Mouse (Mus musculus) spleen, postnatal 10 days (tissue): Measurements from ENCODE around the gene Scn1b.

Source experiments
- DNase-seq, 2 experiments: peaks; one replicate each; pipeline ENCODE4 v3.0.0; 2021 to 2022; ENCODE audit warnings: low spot score in 2 of 2

Gene Scn1b

DNA sequence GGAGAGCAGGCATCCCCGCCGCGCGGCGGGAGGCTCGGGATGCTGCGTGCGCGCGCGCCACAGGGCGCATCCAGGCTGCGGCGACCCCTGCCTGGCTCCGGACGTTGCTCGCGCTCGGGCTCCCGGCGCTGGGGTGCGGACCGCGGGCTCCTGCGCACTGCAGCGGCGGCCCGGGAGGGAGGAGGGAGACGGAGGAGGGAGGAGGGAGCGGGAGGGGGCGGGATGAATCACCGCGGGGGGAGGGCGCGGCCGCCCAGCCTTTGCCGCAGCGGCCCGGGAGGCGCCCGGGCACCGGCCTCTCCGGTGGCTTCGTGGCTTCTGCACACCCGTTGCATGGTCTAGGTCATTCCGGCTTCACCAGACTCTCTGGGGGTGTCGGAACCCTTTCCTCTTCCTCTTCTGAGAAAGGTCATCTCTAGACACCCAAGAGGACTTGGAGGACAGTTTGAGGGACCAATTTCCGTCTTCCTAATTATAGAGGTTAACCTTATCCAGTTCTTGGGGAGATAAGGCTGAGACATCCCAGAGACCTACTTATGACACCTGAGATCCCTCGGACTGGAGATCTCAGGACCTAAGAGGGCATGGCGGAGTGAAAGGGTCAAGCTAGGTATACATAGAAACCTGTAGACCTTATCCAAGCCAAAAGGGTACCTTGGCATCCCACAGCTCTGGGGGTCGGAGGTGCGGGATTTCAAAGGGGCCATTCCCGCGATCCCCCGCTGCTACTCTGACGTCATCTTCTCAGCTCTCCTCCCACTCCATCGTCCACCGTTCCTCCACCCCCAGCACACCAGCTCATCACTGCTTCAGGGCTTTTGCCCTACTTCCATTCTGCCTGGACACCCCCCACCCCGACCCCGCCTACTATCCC, at the start of gene Scn1b:
Gene Scn1b, minus strand, starts transcription at position 153 of the 874 bp plus-strand sequence.
- no peak for DNase-seq

DNA sequence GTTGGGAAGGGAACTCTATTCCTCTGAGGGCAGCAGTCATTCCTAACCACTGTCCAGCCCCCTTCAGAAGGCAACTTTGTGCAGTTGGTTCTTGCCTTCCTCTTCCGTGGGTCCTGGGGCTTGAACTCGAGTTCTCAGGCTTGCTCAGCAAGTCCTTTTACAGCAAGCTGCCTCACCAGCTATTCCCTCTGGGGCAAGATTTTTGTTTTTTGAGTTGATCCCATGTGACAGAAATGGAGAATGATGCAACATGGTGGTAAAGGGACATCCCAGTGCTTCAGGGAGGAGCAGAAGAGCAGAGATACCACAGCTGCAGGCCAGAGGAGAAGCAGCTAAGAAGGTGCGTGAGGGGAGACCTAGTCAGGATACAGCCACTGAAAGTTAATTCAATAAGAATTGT, 48.3 kb upstream of the Scn1b start:
- no peak for DNase-seq

DNA sequence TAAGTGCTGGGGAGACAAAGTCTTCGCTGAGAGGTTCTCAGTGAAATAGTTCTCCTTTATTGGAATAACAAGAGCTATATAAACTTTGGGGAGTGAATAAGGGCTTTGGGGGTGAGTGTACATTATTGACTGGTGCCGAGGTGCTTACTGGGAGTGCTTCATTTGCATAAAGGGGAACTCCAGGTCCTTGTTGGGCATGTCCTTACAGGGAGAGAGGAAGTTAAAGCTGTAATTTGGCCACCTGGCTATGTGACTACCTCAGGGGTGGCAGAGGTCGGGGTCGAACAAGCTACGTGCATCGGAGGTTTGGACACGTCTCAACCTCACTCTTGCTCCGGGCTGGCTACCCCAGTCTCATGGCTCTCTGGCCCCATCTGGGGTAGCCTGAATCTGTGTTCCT, 47.7 kb upstream of the Scn1b start:
- no peak for DNase-seq

DNA sequence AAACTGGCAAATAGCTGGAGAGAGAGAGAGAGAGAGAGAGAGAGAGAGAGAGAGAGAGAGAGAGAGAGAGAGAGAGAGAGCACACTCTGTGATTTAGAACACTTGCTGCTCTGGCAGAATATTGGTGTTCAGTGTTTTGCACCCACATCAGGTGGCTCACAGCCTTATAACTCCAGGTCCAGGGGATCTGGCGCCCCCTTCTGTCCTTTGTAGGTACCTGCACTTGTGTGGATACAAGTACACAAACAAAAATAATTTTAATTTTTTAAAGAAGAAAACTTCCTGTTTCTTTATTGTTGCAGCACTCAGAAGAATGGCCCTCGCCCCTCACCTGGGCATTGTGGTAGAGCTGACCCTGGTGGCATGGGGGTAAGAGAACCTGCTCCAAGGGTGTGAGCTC, 45.4 kb upstream of the Scn1b start:
- DNase-seq = peak in 1 of 2 experiments; percentile 65

DNA sequence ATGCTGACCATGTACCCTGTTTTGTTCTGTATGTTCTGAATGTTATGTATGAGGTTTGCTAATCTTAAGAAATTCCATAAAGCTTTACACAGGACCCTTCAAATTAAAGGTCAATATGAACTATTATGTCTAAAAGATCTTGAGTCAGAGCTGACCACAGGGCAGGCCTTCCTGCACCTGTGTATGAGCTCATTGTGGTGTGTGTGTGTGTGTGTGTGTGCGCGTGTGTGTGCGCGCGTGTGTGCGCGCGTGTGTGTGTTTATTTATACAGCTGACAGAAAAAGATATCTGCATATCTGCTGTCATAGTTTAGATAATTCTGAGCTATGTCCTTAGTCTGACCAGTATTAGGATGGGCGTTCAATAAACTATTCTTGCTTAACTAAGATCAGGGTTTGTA, 43.7 kb upstream of the Scn1b start:
- no peak for DNase-seq

DNA sequence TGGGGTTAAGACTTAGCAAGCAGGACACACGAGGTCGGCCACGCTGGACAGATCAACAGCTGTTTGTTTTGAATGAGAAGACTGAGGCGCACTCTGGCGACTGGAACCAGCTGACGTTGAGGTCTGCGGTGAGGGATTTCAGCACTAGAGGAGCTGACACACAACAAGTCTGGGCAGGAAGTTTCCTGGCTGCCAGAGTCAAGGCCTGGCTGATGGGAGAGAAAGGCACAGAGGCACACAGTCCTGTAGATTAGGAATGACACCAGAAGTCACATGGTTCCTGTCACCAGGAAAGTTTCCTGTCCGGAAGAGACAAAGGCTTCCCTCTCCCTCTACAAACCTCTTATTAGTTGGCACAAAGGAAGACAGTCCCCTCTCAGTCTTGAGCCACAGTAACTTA, 41.6 kb upstream of the Scn1b start:
- no peak for DNase-seq

DNA sequence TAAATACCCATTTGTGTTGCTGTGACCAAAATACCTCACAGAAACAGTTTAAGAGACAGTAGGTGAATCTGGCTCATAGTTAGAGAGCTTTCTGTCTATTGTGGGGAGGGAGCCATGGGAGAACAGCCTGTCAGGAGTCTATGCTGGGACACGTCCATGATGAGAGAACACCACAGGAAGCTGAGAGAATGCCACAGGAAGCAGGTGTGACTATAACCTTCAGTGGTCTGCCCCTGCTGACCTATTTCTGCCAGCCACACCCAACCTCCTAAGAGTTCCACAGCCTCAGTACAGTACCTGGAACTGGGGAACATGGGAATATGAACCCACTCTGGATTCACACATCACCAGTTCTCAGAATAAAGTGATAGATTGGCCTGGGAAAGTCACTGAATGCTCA, 37.9 kb upstream of the Scn1b start:
- DNase-seq = no peak

DNA sequence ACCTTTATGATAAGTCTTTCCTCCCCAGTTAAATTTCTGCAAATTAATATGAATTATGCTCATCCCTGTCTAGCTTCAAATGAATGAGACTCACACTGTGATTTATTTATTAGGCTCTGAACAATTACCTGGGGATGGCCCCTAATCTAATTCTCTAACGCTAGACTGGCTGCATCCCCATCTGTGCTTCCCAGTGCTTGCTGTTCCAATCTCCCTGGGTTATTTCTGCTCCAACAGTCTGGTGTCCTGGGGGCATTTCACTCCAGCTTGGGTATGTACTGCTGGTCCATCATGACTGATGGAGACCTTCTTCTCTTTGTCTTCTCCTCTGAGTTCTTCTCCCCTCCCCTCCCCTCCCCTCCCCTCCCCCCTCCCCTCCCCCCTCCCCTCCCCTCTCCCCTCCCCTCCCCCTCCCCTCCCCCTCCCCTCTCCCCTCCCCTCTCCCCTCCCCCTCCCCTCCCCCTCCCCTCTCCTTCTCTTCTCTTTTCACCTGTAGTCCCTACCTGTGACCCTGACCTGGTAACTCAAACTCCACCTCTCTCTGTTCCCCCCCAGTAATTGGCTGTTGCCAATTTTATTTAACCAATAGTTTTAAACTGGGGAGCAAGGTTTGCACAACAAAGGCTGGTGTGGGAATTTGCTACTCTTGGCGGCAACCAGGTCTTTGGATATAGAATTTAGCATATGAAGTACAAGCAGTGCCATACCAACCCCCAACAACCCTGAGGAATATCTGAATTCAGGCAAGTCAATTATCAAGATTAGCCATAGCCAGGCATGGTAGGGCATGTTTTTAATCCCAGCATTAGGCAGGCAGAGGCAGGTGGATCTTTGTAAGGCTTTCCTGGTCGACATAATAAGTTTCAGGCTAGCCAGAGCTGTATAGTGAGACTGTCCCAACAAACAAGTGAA, 37.1 kb upstream of the Scn1b start:
- no peak for DNase-seq

DNA sequence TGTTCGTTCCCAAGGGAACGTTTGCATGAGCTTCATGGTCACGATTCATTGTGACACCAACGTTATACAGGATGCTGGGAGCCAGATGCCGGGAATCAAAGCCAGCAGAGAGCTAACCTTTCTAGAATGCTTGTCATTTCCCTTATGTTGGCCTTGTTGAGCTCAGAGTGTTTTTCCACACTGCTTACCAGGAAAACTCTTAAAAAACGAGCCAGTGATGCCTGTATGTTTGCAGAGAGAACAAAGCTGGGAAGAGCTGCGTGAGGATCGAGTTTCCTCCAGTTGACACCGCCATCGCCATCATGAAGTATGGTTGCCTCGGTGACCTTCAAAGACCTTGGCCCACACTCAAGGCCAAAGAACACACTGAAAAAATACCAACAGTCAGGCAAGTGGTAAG, 35.5 kb upstream of the Scn1b start:
- DNase-seq = no peak

DNA sequence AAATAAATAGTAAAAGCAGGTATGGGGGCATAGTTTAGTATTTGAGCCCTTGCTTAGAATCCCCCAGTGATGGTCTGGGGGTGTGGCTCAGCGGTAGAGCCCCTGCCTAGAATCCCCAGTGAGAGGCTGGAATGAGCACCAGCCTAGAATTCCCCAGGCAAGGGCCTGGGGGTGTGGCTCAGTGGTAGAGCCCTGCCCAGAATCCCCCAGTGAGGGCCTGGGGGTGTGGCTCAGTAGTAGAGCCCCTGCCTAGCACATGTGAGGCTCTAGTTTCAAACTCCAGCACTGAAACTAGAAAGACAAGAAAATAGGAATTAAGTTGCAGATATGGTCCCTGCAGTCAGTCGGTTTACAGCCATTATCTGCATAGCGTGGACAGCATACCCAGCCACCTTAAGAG, 35.0 kb upstream of the Scn1b start:
- DNase-seq = no peak

DNA sequence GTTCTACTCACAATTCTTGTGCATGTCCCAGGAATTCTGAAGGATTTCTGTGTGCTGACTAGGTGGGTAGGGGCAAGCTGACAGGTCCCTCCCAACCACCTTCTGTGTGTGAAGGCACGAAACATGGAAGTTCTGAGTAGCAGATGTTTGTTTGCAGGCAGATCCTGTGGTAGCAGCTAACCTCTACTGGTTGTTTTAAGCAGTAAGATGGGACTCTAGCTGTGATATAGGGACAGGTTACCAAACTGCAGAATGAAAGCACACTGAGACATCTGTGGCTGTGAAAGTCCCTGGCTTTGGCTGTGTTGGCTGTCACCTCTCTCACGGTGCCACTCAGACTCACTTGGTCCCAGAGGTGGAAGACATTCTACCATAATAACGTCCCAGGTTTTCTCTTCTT, 34.4 kb upstream of the Scn1b start:
- no peak for DNase-seq

DNA sequence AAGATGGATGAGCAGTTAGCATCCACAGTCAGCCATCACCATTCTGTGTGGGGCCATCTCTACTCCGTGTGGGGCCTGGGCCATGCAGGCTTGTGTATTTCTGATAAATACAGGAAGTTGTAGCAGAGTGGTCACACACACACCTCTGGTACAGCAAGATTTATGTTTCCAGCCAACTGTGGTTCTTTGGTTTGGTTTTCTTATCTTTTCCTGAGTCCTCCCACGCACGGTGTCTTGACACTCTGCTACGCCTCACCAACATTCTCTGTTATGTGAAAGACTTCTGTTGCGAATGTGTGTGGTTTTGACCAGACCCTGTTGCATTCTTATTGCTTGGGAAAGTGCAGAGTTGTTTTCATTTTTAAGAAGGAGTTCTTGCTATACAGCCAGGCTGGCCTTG, 34.0 kb upstream of the Scn1b start:
- DNase-seq = no peak

DNA sequence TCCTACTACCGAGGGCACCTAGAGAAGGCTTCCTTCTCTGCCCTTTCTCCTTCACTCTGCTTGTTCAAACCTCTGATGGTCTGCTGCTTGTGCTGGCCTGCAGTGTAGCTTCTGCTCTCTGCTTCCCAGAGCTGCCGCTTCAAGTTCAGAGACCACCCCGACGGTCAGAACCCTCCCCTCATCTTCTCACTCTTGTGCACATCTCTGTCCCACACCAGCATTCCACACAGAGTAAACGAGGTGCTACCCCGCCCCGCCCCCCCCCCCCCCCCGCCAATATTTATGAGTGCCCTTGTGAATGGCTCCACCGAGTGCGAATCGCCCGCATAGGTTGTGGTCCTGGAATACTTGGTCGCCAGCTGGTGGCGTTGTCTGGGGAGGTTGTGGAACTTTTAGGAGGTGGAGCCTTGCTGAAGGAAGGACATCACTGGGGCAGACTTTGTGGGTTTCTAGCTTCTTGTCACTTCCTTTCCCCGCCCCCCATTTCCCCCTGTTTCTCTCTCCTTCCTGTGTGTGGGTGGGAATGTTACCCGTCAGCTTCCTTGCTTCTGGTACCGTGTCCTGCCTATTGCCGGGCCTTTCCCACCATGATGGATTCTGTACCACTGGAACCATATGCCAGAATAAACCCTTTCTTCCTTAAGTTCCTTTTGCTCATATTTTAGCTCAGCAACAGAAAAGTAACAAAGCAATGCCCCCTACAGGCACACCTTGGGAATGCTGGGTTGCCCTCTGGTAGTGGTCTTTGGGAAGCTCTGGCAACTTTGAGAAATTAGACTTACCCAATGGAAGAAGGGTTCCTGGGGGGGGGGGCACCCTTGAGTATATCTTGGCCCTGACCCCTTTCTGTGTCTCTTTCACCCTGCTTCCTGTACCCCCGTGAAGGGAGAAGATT, 29.5 kb upstream of the Scn1b start:
- DNase-seq = peak in 1 of 2 experiments; percentile 62

DNA sequence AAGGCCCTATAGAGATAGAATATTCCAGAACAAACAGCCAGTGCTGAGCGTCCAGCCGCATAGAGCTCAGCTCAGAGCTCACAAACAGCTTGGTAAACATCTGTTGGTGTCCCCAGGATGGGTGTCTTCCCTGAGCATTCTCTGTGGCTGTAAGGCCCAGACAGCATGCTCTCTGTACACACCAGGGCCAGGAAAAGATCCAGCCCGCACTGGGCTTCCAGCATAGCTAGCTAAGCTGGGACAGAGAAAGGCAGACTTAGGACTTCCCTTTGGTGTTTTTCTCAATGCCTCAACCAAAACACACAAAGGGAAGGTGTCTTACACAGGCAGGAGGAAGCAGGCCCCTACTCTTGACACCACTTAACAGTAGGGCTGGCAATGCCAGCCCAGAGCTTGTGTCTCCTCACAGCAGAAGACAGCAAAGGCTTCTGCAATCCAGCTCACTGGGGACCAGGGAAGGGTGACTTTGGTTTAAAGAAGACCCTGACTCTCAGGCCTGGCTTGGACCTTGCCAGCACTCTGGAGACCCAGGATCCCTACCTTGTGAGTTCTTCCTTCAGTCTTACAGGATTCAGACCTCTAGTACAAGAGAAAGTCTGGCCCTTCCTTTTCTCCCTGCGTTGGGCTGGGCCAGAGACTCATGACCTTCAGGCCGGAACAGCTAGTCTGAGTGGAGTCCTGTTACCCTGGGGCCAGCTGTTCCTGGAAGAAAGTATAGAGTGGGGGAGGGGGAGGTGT, 28.7 kb upstream of the Scn1b start, which contains the start of gene Gramd1a:
Gene Gramd1a, minus strand, starts transcription at position 601 of the 738 bp plus-strand sequence.
- DNase-seq = no peak

DNA sequence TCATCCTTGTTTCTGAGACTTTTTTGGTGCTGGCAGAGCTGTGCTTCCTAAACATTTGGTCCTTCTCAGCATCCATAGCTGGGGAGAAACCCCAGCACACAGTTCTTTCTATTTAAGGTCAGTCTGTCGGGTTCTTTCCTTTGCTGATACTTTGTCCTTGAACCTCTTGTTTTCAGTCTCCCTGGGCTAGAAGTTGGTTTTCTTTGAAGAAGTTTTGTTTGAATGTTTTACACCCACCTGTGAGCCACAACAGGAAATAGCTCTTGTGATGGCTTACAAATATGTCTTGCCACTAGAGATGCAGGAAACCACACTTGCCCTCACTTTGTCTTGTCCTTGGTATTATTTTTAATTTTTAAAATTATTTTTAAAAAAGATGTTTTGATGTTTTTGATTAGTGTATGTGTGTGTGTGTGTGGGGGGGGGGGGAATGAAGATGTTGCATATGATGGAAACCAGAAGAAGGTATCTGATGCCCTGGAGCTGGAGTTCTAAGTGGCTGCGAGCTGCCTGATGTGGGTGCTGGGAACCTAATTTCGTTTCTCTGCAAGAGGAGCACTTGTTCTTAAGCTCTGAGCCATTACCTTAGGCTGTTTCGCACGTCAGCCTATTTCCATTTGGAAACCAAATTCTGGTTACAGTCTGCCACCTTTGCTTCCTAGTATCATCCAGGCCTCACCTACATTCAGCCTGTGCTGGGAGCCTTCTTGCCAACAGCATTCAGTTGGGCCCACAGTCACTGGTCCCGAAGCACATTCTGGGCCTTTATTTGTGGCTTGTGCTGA, 26.9 kb upstream of the Scn1b start:
- DNase-seq = peak in 1 of 2 experiments; percentile 9

DNA sequence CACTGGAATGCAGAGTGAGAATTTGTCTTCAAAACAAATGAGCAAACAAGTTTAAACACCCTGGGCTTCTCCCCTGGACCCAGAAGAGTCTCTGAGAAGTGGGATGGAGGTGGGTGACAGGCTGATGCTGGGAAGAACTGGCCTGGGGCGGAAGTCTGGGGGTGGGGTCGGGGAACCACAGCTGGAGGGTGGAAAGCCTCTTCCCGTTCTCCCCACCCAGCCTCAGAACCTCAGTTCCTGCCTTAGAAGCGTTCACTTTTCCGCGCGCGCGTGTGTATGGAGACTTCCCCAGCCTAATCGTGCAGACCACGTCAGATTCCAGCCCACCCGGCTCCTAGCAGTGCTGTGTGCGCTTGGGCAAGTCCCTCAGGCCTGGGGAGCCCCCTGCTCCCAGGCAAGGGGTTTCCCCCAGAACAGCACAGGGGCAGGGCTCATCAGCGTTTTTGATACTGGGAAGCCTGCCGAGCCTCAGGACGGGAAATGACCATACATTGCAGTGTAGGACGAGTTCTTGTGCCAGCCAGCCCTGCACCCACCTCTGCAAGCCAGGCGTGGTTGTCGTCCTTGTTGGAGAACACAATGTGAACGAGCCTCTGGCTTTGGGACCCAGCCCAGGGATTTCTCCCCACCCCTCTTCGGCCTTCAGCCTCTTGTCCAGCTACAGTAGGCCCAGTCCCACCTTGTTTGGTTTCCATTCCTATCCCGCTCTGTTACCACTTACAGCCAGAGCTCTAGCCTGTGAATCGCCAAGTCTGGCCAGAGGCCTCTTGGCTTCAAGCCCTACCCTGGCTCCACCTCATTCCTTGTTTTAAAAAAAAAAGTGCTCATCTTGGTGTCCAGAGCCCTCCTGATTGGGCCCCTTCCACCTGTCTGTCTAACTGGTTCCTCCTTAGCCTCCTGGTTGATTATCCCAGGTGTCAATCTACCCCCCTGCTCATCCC, 24.8 kb upstream of the Scn1b start:
- DNase-seq = peak; percentile 45 to 60

DNA sequence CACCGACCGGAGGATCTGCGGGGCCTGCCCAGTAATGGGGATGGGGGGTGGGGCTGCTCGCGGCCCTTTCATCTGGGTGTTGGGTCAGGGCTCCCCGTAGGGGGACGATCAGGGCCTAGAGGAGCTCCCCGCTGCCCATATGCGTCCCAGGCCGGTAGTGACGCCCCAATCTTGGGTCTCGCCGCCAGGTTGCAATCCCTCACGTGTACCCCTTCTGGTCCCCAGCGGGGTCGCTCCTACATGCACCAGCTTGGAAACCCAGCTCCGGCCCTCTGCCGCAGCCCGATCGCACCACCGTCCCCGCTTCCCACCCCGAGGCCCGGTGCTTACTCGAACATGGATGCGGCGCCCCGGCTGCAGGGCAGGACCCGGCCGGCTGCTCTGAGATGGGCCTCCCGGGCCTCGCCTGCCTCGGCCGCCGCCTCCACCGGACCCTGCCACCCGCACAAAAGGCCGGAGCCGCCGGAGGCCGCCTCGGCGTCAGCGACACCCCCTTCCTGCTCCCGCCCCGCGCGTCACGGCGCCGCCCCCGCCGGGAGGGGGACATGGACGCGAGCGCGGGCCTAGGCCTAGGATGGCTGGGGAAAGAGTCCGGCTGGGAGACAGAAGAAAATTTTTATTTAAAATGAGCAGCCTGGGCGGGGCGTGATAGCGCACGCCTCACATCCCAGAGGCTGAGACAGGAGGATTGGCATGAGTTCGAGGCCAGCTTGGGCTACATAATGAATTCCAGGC, 23.9 kb upstream of the Scn1b start:
- peak; percentile 72 to 82 for DNase-seq
